8 mouse cellular contexts compared by ENCODE assay signal in the genomic region with DNA sequence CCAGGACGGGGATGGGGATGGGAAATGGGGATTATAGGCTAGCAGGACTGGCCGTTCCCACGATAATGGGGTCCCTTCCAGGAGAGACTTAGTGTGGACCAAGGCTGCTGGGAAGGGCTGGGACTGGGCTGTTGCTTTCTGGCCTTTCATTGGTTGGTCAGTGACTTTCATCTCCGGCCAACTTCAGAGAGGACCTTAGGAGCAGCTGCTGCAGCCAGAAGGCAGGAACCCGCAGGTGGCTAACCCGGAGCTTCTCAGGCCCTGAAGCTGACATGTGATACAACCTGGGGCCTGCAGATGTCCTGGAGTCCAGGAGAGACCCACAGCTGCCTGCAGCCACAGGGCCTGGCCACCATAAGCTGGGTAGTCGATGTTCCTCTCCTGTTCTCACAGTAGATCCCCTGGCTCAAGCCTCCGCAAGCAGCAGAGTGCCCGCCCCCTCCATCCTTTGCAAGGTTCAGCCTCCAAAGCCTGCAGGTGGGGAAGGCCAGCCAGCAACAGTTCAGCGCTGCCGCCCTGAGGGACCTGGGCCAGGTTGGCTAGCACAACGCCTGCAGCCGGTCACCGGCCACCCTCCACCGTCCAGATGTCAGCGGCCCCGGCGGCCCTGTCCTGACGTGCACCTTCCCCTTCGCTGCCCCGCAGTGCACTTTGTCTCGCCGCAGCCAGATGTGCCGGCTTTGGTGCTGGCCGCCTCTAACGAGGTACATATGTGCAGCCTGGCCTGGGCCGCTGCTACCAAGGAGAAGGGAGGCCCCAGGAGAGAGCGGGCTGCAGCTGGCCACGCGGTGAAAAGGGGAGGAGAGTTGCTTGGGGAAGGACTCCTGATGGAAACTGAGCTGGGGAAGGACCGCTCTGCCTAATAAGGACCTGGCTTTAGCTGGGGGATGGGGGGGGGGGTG. TPM values are rescaled to one million over a fixed set of nuclear protein-coding genes. Genes with fewer than 3 reads are reported as not detected.
DNase-seq lines count a peak whose midpoint lies in the region; ATAC-seq lines count a peak whose summit lies in the region.

No protein-coding gene starts in this region.

- peak overlapping the region; percentile 64 for H3K4me2 ChIP-seq in kidney, embryonic 15.5 days
- H3K4me2 ChIP-seq in midbrain, embryonic 13.5 days (replicated peaks), result peak overlapping the region; percentile 48

- peak; percentile 90 for DNase-seq in MN1 (ENCODE audit: low spot score)
- peak; percentile 74 for DNase-seq in embryo, embryonic 11.5 days (ENCODE audit: low read depth, low spot score)
- DNase-seq in heart, adult 9 months (ENCODE audit: low spot score in 2 of 2), result peak; percentile 69 to 72
- DNase-seq in yolk sac, embryonic 10.5 days (ENCODE audit: low spot score), result peak; percentile 70
- DNase-seq in right cerebral cortex, postnatal 4 days, result no peak
- DNase-seq in spleen, postnatal 36 days (ENCODE audit: low spot score in 2 of 2), result no peak

- H3K4me1 ChIP-seq in kidney, embryonic 15.5 days, result peaks cover 14% of the 10 kb centered on the region
- peaks cover 12% of the 10 kb centered on the region for H3K4me1 ChIP-seq in midbrain, embryonic 13.5 days (replicated peaks)

- no peaks in the 10 kb centered on the region for H3K9me3 ChIP-seq in kidney, embryonic 15.5 days (replicated peaks)
- no peaks in the 10 kb centered on the region for H3K9me3 ChIP-seq in midbrain, embryonic 13.5 days

- H3K9ac ChIP-seq in kidney, embryonic 15.5 days, result peak overlapping the region; percentile 43; the same call in 1 of the 2 replicates
- peak overlapping the region; percentile 28; the same call in 1 of the 2 replicates for H3K9ac ChIP-seq in midbrain, embryonic 13.5 days (replicated peaks)

- WGBS in kidney, embryonic 15.5 days, result 8% methylated on average over 31 of the region's 31 CpGs
- WGBS in midbrain, embryonic 13.5 days, result 5% methylated on average over 31 of the region's 31 CpGs

- no peaks in the 10 kb centered on the region for H3K36me3 ChIP-seq in kidney, embryonic 15.5 days
- no peaks in the 10 kb centered on the region for H3K36me3 ChIP-seq in midbrain, embryonic 13.5 days

- ATAC-seq in kidney, embryonic 15.5 days (replicated peaks; ENCODE audit: low FRiP score), result peak; percentile 80
- peak; percentile 87 for ATAC-seq in midbrain, embryonic 13.5 days

- H3K27me3 ChIP-seq in kidney, embryonic 15.5 days, result 0 out of 2 replicates have a peak, but pooled peaks cover 4% of the 10 kb centered on the region
- peaks cover 6% of the 10 kb centered on the region for H3K27me3 ChIP-seq in midbrain, embryonic 13.5 days

- peak overlapping the region; percentile 47 for H3K27ac ChIP-seq in kidney, embryonic 15.5 days
- no peak overlapping the region for H3K27ac ChIP-seq in midbrain, embryonic 13.5 days

- H3K4me3 ChIP-seq in kidney, embryonic 15.5 days (replicated peaks), result peak overlapping the region; percentile 30
- peak overlapping the region; percentile 21 for H3K4me3 ChIP-seq in midbrain, embryonic 13.5 days (replicated peaks)

RNA-seq across cellular contexts. Expression of a gene that starts 55.3 kb away (rescaled TPM):
- 12.0 and 13.0 TPM in 2 replicates for polyA plus RNA-seq in kidney, embryonic 15.5 days (2015; fragmentation: Nextera tagmentation; extraction: Ambion mirVana)
- polyA plus RNA-seq in midbrain, embryonic 13.5 days (2015; fragmentation: Nextera tagmentation; extraction: Ambion mirVana), result 3.2 and 3.3 TPM in 2 replicates

Comparison
In these comparisons a context has a peak if more than half of its experiments do, and no peak if none do; other contexts are left out.
1. DNase-seq: peak in MN1 (single experiment), embryo, embryonic 11.5 days (single experiment), heart, adult 9 months (2 of 2) and yolk sac, embryonic 10.5 days (single experiment); none in right cerebral cortex, postnatal 4 days (single experiment) and spleen, postnatal 36 days (0 of 2).